Mouse (Mus musculus) testis, postnatal 14 days (tissue): Measurements from ENCODE around the gene Pank4.

Experiments used
- DNase-seq: peaks from one replicate; pipeline ENCODE4 v3.0.0; 2021; ENCODE audit warnings: low spot score

Pank4 gene

DNA sequence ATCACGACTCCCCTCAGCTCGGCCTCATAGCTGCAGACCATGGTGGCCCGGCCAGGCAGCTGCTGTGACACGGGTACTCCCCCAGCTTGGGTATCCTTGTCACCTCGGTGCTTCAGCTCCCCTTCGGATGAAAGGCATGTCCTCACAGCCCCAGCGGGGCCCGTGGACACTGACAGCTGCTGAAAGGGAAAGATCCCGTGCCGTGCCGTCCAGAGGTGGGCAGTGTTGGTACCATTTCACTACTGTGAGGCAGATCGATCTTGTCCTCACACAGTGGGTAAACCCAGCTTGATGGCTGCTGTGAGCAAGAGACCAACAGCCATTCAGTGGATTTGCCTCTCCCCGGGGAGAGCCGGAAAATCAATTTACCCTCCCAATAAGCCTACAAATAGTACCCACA lies 50.3 kb downstream of the Pank4 start:
- no peak for DNase-seq

DNA sequence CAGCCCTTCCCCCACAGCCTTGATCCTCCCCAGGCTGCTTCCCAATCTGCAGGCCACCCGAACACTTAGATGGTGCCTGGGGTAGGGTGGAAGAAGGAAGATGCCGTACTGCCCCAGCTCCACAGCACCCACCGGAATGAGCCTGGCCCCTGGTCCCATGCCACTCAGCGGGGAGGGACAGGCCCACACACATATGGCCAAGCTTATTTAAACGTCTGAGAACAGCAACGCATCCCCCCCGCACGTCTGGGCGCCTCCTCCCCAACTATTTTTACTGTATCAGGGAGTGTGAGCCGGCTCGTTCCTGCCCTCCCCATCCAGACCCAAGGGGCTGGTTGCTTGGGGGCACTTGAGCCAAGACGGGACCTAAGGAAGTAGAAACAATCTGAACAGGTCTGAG lies 50.9 kb downstream of the Pank4 start:
- no peak for DNase-seq

DNA sequence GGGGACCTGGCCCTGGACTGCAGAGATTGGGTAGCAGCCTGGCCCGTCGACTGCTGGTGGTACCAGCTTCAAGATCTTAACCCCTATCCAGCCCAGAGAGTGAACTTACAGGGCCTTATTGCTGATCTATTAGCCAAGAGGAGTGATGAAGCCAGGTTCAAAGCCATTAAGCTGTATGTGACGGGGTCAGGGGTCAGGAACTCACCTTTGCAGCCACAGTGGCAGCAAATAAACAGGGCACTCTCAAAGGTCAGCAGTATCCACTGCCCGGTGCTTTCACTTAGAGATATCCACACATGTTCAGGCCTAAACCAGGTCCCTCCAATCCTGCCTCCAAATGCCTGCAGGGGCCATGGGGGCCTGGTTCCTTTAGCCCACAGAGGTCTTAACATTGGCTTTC lies 51.6 kb downstream of the Pank4 start:
- no peak for DNase-seq

DNA sequence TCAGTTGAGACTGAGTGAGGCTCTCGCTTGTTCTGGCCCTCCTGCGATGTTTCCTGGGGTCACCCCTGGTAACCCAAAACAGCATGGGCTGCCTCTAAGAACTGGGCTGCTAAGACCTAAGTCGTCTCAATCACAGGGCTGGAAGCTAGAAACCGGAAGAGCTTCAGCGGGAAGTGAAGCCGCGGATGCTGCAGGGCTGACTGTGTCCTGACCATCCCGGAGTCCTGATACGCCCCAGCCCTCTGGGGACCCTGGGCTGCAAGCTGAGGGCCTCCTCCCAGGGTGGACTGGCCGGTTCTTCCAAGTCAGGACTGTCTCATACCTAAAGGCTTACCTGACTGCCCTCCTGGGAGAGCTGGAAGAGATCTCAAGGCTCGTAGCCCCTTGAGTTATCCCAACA lies 52.9 kb downstream of the Pank4 start:
- no peak for DNase-seq

DNA sequence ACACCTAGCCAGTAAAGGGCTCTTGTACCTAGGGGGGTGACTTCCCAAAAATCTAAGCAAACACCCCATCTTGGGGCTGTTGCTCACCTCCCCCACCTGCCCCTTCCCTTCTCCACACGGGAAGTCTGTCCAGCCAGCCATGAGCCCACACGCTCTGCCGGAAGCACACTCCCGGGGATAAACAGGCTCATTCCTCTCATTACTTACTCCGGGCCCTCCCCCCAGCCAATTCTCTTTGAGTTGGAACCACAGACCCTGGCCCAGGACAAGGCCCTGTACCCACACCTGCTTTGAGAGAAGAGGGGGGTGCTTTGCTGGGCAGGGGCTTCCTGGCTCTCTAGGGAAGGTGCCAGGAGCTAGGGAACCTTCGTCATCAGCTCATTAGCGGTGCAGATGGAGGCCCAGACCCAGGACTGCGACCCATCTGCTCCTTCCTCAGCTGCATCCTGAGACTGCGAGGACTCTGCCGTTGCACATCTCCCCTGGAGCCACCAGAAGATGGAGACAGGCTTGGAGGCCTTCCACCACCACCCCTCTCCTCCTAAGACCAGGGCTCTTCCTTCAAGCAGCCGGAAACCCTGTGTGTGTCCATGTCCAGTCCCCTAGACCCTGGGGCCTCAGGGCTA lies 53.4 kb downstream of the Pank4 start:
- DNase-seq = no peak

DNA sequence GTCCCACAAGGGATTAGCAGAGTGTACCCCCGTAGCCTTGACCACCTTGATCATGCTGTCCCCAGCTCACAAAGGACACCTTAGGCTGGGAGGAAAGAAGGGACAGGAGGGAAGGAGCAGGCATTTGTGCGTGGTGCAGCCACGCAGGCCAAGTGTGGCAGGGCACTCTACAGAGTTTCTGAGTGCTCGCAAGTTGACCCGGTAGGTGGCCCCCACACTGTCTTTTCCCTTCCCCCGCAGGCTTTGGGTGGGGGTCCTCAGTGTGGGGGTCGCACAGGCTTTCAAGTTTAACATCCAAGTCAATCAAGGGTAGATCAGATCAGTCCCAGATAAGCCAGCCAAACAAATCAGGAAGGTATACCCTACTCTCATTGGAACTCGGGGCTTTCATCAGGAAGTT lies 54.1 kb downstream of the Pank4 start:
- no peak for DNase-seq

DNA sequence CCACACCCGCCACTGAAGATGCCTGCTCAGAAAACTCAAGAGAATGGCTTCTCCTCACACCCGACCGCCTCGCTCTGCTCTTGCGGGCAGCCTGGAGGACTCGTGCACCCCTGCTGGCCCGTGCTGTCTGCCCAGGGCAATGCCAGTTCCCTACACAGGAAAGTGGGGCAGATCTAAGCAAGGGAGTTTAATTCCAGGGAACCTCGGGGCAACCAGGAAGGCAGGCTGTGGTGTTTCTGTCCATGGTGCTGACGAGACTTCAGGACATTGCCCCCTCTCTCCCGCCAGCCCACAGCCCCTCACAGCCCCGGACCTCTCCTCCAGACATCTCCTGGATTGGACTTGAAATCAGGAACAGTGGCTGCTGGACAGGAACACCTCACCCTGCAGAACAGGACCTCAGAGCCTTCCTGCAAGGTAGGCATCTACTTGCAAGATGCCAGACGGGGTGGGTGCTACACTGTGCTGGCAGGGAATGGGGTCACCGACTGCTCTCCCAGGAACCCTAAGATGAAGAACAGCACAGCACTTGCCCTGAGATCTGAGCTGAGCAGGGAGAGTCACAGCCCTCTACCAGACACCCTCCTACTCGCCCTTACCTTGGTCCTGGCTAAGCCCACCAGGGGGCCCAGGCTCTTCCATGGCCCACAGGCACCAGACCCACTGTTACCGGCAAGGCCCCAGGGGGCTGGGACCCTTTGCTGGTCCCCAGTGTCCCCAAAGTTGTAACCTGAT lies 54.8 kb downstream of the Pank4 start:
- no peak for DNase-seq

DNA sequence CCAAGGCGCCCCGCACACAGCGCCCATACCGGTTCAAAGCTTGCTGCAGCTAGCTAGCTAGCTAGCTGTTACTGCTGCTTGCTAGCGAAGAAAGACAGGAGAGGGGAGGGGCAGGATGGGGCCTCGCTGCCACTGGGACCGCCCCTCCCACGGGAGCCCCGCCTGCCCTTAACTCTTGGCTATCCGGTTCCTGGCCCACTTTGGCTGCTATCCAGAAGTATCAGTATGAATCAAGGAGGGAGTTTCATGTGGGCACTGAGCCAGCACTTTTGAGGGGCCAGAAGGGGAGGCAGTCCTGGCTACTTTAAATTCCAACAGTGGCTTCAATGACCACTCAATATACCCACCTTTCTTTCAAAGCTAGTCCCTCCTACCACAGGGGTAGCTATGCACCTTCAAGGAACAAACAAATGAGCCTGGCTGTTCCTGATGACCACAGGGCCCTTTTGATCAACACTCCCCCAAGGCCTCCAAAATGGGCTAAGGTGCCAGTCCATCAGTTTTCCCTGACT lies 55.5 kb downstream of the Pank4 start:
- DNase-seq = no peak

DNA sequence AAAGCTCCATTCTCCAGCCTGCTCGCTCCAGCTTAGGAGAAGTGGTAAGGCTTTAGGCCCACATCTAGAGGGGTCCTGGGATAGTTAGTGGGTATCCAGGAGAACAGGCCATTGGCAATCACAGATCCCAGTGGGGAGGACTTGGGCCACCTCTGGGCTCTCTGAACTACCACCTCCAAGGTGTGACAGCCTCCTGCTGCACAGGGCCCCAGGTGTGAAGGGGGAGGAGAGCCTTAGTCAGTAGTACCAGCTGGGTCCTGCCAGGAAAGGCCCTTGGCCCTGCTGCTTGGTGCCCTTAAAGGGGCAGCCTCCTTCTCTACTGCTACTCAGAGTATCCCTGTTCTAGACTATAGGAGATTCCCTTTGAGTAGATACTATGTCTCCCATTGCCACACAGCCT lies 56.2 kb downstream of the Pank4 start:
- DNase-seq = no peak

DNA sequence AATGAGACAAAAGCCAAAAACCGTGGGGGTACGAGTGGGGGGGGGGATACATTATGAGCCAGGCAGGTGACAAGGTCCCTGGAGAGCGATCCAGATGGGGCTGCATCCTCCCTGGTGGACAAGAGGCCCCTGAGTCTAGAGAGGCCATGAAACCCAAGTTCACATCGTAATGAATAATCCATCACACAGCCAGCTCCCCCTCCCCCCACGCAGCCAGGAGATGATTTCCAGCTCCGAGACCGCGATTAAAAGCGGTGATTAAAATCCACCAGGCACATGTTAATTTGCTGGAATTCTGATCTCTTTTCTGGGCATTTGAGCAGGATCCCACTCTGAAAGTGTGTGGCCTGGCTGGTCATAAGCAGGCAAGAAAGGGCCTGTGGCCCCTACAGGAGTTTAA lies 56.9 kb downstream of the Pank4 start:
- DNase-seq = no peak

DNA sequence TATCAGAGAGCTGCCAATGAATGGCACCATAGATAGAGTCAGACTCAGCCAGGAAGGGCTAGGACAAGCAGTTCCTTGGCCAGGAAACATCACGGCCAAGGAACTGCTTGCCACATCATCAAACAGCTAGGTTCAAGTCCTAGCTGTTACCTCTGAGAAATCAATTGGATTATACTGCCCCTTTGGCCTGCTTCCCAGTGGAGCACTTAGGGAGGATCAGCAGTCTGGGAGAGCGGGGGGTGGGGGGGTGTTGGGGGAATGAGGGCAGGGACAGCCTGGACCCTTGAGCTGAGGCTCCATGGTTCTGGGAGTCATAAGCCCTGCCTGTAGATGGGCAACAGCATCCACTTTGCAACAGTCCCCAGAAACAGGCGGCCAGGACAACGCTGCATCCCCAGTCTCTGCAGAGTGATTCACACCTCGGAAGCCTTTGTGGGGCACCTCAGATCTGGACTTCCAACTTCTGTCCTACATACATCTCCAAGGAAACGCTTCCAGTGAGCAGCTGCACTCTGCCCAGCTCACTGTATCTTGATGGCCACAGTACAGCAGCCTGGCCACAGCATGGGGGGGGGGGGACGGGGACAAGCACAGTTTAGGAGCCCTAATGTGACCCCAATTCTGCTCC lies 58.4 kb downstream of the Pank4 start:
- no peak for DNase-seq

DNA sequence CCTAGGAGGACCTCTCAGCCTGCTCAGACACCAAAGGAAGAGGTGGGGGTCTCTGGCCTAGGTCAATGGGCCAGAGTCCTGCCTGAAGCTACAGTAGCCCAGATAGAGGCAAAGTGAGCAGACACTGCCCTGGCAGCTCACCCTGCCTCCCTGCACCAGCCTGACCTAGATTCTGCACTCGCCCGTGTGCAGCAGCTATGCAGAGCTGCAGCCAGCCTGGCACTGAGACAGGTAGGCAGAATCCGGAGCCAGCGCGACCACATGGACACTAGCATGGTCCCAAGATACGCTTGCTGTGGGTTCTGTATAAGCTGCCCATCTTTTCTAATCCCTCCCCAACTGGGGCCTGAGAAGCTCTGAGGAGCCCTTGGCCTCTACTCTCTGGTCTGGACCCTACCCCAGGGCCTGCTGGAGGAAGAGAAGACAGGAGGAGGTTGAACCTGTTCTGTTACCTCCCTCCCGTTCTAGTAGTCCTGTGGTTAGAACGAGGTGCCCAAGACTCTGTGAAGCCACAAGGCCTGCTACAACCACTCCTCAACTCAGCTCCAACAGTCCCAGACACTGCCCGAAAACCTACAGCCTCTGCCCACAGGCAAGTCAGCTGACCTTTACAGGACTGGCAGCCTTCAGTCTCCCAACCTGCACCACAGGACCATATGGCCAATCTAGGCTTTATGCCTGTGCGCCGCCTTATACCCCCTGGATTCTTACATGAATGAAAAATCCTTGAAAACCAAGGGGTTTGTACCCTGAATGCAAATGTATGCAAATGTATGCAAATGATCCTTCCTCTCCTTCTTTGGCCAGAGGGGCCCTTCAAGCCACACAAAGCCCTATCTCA lies 60.5 kb downstream of the Pank4 start:
- no peak for DNase-seq
